Mouse (Mus musculus) midbrain, embryonic 11.5 days (tissue): Measurements from ENCODE around the gene Itga4. TPM values are rescaled to one million over a fixed set of nuclear protein-coding genes. Genes with fewer than 3 reads are reported as not detected.

ENCODE experiments used
- ATAC-seq: fragments of 200-750 bp; cut with Nextera tagmentation; 2 replicates; pipeline ENCODE4 v1.8.0; 2017; ENCODE audit warnings: moderate TSS enrichment, moderate library complexity; ENCODE audit not compliant: low FRiP score
- DNase-seq: peaks from one replicate; pipeline ENCODE4 v3.0.0; 2015; ENCODE audit warnings: low spot score; ENCODE audit errors: missing footprints
- H3K27ac ChIP-seq: fragments of 300-500 bp; sonication (generic); 2 replicates; pipeline ENCODE4 v1.5.1; 2014; ENCODE audit warnings: low read depth, low read length
- H3K27me3 ChIP-seq: fragments of 300-500 bp; sonication (generic); 2 replicates; pipeline ENCODE4 v1.6.1; 2014; ENCODE audit warnings: mild to moderate bottlenecking, low read length, moderate library complexity, mixed read lengths; ENCODE audit not compliant: control insufficient read depth, insufficient read depth
- H3K36me3 ChIP-seq: fragments of 300-500 bp; sonication (generic); 2 replicates; pipeline ENCODE4 v1.6.1; 2014; ENCODE audit warnings: mild to moderate bottlenecking, low read length, moderate library complexity, mixed read lengths; ENCODE audit not compliant: control insufficient read depth, insufficient read depth
- H3K4me1 ChIP-seq: fragments of 300-500 bp; sonication (generic); 2 replicates; pipeline ENCODE4 v1.6.1; 2014; ENCODE audit warnings: low read length; ENCODE audit not compliant: control insufficient read depth, insufficient read depth
- H3K4me2 ChIP-seq: fragments of 300-500 bp; sonication (generic); 2 replicates; pipeline ENCODE4 v1.6.1; 2014; ENCODE audit warnings: mild to moderate bottlenecking, moderate library complexity
- H3K4me3 ChIP-seq: fragments of 300-500 bp; sonication (generic); 2 replicates; pipeline ENCODE4 v1.5.1; 2014; ENCODE audit warnings: low read depth, low read length
- H3K9ac ChIP-seq: fragments of 300-500 bp; sonication (generic); 2 replicates; pipeline ENCODE4 v1.6.1; 2014; ENCODE audit warnings: low read length
- H3K9me3 ChIP-seq: fragments of 300-500 bp; sonication (generic); 2 replicates; pipeline ENCODE4 v1.6.1; 2016; ENCODE audit warnings: low read length; ENCODE audit not compliant: control insufficient read depth
- WGBS: fragments of 180-500 bp; shearing (Covaris S2); extraction: QIAGEN DNeasy Blood & Tissue Kit; methylation state at CpG from one replicate; pipeline ENCODE4 v1.1.7; 2014; 5-methylcytosine and 5-hydroxymethylcytosine counted together
- polyA plus RNA-seq: library from polyadenylated mRNA; unstranded; fragments of >200 nt; fragmentation: Nextera tagmentation; extraction: Ambion mirVana; gene quantifications from 2 replicates; pipeline ENCODE4 v1.2.1, GENCODE M21; 2014

The Itga4 gene
- polyA plus RNA-seq, 1 experiment from 2014 or later, result 8.6 TPM

DNA sequence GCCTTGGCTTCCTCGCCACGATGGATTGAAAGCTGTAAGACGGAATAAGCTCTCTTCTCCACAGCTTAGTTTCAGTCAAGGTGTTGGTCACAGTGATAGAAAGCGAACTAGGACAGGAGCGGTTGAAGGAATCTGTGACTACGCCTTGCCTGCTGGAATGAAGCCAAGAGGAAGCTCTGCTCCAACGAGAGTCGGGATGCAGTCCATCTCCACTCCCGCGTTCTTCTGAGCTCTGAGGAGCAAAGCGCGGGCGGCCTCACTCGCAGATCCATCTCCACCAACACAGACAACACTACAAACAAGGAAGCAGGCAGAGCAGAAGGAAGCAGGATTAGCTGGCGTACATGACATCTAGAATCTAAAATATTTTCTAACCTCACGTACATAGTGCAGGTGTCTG is 99.5 kb downstream of the Itga4 start:
- ATAC-seq, result no peak
- H3K4me2 ChIP-seq, result no peak overlapping the region
- no peaks in the 10 kb centered on the region for H3K27me3 ChIP-seq
- peaks cover 5% of the 10 kb centered on the region for H3K4me1 ChIP-seq
- DNase-seq, result peak; percentile 14
- H3K36me3 ChIP-seq, result no peaks in the 10 kb centered on the region
- WGBS, result 94% methylated on average over 16 of the region's 16 CpGs
- H3K9ac ChIP-seq, result no peak overlapping the region
- no peak overlapping the region for H3K4me3 ChIP-seq
- H3K9me3 ChIP-seq, result no peaks in the 10 kb centered on the region
- H3K27ac ChIP-seq, result no peak overlapping the region

DNA sequence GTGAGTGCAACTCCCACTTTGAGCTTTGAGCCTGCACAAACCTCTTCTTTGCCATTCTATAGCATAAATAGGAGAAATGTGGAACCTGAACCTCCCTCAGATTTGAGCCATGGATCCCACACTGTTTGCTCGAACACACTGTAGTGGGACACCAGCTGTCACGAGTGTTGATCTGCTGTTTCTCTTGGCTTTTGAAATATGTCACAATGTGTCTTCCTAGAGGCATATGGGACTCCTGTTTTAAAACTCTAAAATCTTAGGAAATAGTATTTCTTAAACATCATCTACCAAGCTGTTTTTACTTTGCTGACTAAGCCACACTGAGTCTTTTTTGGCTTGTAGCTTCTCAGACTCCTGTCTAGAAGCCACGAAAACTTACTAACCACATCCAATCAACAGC is 102.6 kb downstream of the Itga4 start:
- 87% methylated on average over 3 of the region's 3 CpGs for WGBS

DNA sequence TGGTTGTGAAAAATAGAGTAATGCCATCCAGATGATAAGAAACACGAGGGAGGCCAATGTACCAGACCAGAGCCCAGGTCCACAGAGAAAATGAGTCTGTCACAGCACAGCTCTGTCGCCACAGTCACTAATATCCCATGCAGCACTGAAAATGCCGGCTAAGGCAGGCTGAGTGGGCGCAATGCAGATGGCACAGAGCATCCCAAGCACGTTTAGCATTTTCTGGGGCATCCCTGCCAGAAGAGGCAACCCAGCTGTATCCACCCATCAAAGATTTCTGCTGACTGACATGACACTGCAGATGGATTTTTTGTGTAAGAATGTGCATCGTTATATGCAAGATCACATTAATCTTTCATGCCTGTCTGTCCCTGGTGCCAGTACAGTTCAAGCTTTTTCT is 106.8 kb downstream of the Itga4 start:
- no peak for ATAC-seq

More for the DNA sequence above, 102.6 kb downstream of the Itga4 start:
- Histone ChIP-seq H3K4me2 (no peak overlapping the region), H3K27ac (no peak overlapping the region), H3K9ac (no peak overlapping the region), H3K9me3 (no peaks in the 10 kb centered on the region), H3K36me3 (no peaks in the 10 kb centered on the region), H3K27me3 (no peaks in the 10 kb centered on the region), H3K4me1 (no peaks in the 10 kb centered on the region), H3K4me3 (no peak overlapping the region)
- peak; percentile 19 for DNase-seq
- no peak for ATAC-seq

DNA sequence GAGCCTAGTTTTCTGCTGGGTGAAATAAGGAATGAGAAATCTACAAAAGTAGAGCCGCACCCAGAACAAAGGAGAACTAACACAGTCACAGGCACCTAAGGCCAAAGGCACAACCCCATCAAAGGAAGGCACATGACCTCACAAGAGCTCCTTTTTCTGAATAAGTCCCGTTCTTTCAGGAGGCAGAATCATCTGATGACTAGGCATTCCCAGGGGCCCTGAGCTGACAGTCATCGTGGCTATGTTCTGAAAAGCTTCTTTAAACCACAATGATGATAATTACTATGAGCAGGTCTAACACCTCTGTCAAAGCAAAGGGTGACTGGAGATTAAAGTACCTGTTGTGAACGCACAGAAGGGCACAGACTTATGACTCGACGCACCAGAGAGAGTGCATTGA is 108.7 kb downstream of the Itga4 start:
- ATAC-seq (no peak), DNase-seq (peak; percentile 31)
- no peaks in the 10 kb centered on the region for H3K27me3 ChIP-seq
- no peaks in the 10 kb centered on the region for H3K9me3 ChIP-seq
- no peaks in the 10 kb centered on the region for H3K36me3 ChIP-seq
- H3K4me2 ChIP-seq, result no peak overlapping the region
- 69% methylated on average over 6 of the region's 6 CpGs for WGBS
- H3K27ac ChIP-seq, result no peak overlapping the region
- no peak overlapping the region for H3K4me3 ChIP-seq
- no peaks in the 10 kb centered on the region; the same call in 1 of the 2 replicates for H3K4me1 ChIP-seq
- no peak overlapping the region for H3K9ac ChIP-seq

More for the DNA sequence above, 106.8 kb downstream of the Itga4 start:
- H3K27ac ChIP-seq, result no peak overlapping the region
- 86% methylated on average over 6 of the region's 6 CpGs for WGBS
- no peaks in the 10 kb centered on the region for H3K9me3 ChIP-seq
- no peaks in the 10 kb centered on the region for H3K27me3 ChIP-seq
- no peaks in the 10 kb centered on the region for H3K4me1 ChIP-seq
- H3K4me3 ChIP-seq, result no peak overlapping the region
- DNase-seq, result peak; percentile 59
- H3K36me3 ChIP-seq, result no peaks in the 10 kb centered on the region
- H3K4me2 ChIP-seq, result no peak overlapping the region
- no peak overlapping the region for H3K9ac ChIP-seq

DNA sequence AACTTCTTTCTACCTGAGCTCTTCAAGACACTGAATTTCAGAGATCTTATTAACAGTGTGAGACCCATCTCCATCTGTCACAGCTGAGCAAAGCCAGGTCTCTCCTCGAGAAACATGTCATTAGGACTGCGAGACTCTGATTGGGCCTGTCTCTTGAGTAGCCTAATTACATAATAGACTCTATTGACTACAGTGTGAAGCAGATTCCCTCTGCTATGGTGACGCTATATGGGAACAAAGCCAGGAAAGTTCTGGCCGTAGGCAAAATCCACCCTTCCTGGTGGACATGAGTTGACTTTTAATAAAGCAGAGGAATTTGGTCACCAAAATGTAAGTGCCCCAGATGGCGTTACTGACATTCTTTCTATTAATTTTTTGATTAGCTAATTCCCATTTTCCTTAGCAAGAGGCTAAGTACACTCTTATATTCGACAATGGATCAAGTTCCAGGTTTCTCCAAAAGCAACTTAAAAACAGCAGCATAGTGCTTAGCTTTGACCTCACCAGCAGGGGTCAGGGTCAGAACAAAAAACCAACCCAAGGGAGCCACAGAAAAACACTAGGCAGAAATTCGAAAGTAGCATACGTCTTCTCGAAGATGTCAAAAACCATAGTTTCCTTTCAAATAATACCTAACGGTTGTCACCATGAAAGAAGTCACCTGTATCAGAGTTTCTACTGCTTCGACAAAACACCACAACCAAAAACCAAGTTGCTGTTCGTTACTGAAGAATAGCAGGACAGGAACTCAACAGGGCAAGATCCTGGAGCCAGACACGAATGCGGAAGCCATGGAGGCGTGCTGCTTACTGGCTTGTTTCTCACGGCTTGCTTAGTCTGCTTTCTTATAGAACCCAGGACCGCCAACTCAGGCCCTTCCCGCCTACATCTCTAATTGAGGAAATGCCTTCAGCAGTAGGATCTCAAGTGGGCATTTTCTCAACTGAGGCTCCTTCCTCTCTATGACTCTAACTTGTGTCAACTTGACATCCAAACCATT is 112.5 kb downstream of the Itga4 start:
- Histone ChIP-seq H3K4me2 (no peak overlapping the region), H3K9ac (no peak overlapping the region), H3K36me3 (no peaks in the 10 kb centered on the region), H3K27ac (no peak overlapping the region), H3K27me3 (no peaks in the 10 kb centered on the region), H3K4me3 (no peak overlapping the region), H3K9me3 (no peaks in the 10 kb centered on the region), H3K4me1 (peaks cover 6% of the 10 kb centered on the region; the same call in 1 of the 2 replicates)
- WGBS, result 76% methylated on average over 18 of the region's 18 CpGs
- DNase-seq (peak; percentile 78), ATAC-seq (no peak)

DNA sequence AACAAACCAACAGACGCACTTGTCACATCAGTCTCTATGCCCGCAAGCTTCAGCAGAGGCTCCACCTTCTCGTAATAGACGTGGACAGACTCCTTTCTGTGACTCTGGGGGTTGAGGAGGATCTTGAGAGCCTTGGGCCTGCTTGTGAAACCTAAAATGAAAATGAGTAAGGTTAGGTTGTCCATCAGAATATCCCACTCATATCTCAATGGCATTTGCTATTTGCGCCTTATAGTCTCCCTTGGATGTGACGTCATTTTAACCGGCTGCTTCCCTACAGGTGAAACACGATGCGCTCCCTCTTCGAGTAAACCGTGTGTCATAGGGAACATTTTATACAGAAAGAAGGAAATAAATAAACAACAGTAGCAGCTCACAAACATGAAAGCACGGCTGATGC is 113.4 kb downstream of the Itga4 start:
- WGBS, result 83% methylated on average over 12 of the region's 12 CpGs

DNA sequence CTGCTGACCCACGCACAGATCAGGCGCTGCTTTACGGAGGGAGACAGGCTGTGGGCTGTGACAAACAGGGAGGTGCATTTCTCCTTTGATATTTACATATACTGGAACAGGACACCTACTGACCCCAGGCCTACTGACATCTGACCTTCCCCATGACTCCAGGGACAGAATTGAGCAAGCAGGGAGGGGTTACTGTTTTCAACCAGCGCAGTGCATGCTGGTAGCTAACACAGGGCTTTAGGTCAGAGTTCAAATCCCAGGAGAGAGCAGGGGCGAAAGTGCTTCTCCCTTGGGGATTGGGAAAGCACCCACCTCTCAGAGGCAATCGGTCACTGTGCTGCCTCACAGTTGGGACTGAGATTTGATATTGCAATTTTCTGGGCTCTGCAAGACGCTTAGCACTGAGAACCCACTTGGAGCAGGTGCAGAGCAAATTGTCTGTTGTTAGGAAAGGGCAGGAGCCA is 113.9 kb downstream of the Itga4 start:
- H3K27ac ChIP-seq, result no peak overlapping the region
- ATAC-seq, result peak; percentile 61; the same call in 1 of the 2 replicates
- no peak overlapping the region for H3K4me3 ChIP-seq
- no peak overlapping the region for H3K9ac ChIP-seq
- no peak overlapping the region for H3K4me2 ChIP-seq
- no peaks in the 10 kb centered on the region for H3K36me3 ChIP-seq
- H3K4me1 ChIP-seq, result peaks cover 6% of the 10 kb centered on the region; the same call in 1 of the 2 replicates
- no peaks in the 10 kb centered on the region for H3K9me3 ChIP-seq
- peak; percentile 89 for DNase-seq
- WGBS, result 56% methylated on average over 7 of the region's 7 CpGs
- H3K27me3 ChIP-seq, result no peaks in the 10 kb centered on the region

More for the DNA sequence above, 113.4 kb downstream of the Itga4 start:
- peak; percentile 15; the same call in 1 of the 2 replicates for ATAC-seq
- H3K27ac ChIP-seq, result no peak overlapping the region
- no peaks in the 10 kb centered on the region for H3K9me3 ChIP-seq
- H3K36me3 ChIP-seq, result no peaks in the 10 kb centered on the region
- DNase-seq, result peak; percentile 82
- H3K9ac ChIP-seq, result no peak overlapping the region
- H3K4me3 ChIP-seq, result no peak overlapping the region
- peaks cover 6% of the 10 kb centered on the region; the same call in 1 of the 2 replicates for H3K4me1 ChIP-seq
- H3K4me2 ChIP-seq, result no peak overlapping the region
- H3K27me3 ChIP-seq, result no peaks in the 10 kb centered on the region

DNA sequence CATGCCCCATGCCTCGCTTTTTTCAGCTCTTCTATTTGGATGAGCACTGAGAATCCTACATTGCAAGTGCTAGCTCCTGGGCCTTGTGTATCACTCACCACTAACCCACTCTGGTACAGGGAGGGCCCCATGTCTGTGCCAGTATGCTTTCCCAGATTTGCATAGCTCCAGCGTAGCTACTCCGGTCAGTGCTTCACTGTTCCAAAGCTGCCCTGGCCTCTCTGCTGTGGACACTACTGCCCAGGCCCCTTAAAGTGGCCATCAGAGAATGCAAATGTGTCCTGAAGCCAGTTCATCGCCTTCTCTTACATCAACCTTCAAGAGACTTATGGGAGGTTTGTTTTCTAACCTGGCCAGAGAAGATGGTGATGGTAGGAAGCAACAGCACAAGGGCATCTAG is 114.7 kb downstream of the Itga4 start:
- Histone ChIP-seq H3K4me1 (peaks cover 6% of the 10 kb centered on the region; the same call in 1 of the 2 replicates), H3K27me3 (no peaks in the 10 kb centered on the region), H3K36me3 (no peaks in the 10 kb centered on the region), H3K9me3 (no peaks in the 10 kb centered on the region), H3K4me2 (no peak overlapping the region), H3K27ac (no peak overlapping the region), H3K9ac (no peak overlapping the region), H3K4me3 (no peak overlapping the region)
- DNase-seq, result peak; percentile 81
- WGBS, result 69% methylated on average over 4 of the region's 4 CpGs
- ATAC-seq, result 0 out of 2 replicates have a peak, but pooled peaks have one; percentile 28

DNA sequence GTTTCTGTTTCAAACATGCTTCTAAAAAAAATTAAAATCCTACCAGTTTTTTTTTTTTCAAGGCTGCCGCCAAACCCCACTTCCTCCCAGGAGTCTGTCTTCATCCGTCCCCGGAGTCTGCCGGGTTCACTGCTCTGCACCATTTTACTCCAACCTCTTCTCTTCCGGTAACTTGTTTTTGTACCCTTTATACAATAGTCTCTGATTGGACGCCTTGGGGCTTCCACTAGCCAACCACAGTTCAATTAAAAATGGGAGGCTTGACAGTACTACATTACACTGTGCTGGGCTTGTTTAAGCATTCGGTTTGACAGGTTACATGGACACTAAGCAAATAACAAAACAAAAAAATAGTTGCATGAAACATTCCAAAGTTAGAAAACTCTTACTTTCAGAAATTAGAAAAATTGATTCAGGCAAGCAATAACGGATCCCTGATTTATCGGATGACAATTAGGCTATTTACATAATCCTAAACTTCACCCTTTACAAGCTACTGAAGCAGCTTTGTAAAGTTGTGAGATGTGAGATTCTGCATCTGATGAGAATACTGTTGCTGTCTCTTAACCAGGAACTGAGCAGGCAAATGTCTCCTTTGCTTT is 115.6 kb downstream of the Itga4 start:
- H3K4me1 ChIP-seq, result peaks cover 6% of the 10 kb centered on the region; the same call in 1 of the 2 replicates
- no peak overlapping the region for H3K4me2 ChIP-seq
- H3K9ac ChIP-seq, result no peak overlapping the region
- ATAC-seq (no peak), DNase-seq (peak; percentile 28)
- no peak overlapping the region for H3K27ac ChIP-seq
- no peaks in the 10 kb centered on the region for H3K27me3 ChIP-seq
- 87% methylated on average over 9 of the region's 9 CpGs for WGBS
- no peak overlapping the region for H3K4me3 ChIP-seq
- no peaks in the 10 kb centered on the region for H3K36me3 ChIP-seq
- H3K9me3 ChIP-seq, result no peaks in the 10 kb centered on the region
